Mouse (Mus musculus): ENCODE measurements around the gene Dusp18.

- TF ChIP-seq HCFC1 (IDR thresholded peaks at IDR 0.05; ENCODE audit: borderline replicate concordance, insufficient read depth, low read length) (no peak), ZNF384 (IDR thresholded peaks at IDR 0.05; ENCODE audit: low read depth, low read length) (no peak), CHD2 (IDR thresholded peaks at IDR 0.05; ENCODE audit: low read depth, low read length) (no peak), MAFK (IDR thresholded peaks at IDR 0.05; ENCODE audit: insufficient read depth, low read depth, low read length) (no peak), ZC3H11A (IDR thresholded peaks at IDR 0.05; ENCODE audit: borderline replicate concordance, low read depth, low read length) (no peak)
Observed at GRCm38 (mm10) chr11:3925916-3926315, 30.9 kb downstream of the Dusp18 start.

Data from ES-E14 (cell line).